Mouse (Mus musculus) hindbrain, embryonic 12.5 days (tissue): ENCODE measurements around the gene Dbi. TPM values are rescaled to one million over a fixed set of nuclear protein-coding genes. Genes with fewer than 3 reads are reported as not detected.
A peak's percentile ranks its signal among the peaks of the same experiment; 100 is the strongest.

ENCODE experiments used
- ATAC-seq: fragments of 200-750 bp; cut with Nextera tagmentation; 2 replicates; pipeline ENCODE4 v1.8.0; 2017; ENCODE audit warnings: moderate TSS enrichment; ENCODE audit not compliant: low FRiP score
- H3K27ac ChIP-seq: fragments of 300-500 bp; sonication (generic); 2 replicates; pipeline ENCODE4 v1.5.1; 2016; ENCODE audit warnings: mild to moderate bottlenecking
- H3K27me3 ChIP-seq: fragments of 300-500 bp; sonication (generic); 2 replicates; pipeline ENCODE4 v1.6.1; 2016; ENCODE audit warnings: mild to moderate bottlenecking
- H3K36me3 ChIP-seq: fragments of 300-500 bp; sonication (generic); 2 replicates; pipeline ENCODE4 v1.6.1; 2016; ENCODE audit warnings: mild to moderate bottlenecking
- H3K4me1 ChIP-seq: fragments of 300-500 bp; sonication (generic); 2 replicates; pipeline ENCODE4 v1.6.1; 2016
- H3K4me2 ChIP-seq: fragments of 300-500 bp; sonication (generic); replicated peaks from 2 replicates; pipeline ENCODE4 v1.6.1; 2016; ENCODE audit warnings: mild to moderate bottlenecking
- H3K4me3 ChIP-seq: fragments of 300-500 bp; sonication (generic); 2 replicates; pipeline ENCODE4 v1.5.1; 2016; ENCODE audit warnings: mild to moderate bottlenecking
- H3K9ac ChIP-seq: fragments of 300-500 bp; sonication (generic); 2 replicates; pipeline ENCODE4 v1.6.1; 2016; ENCODE audit warnings: mild to moderate bottlenecking, moderate library complexity
- H3K9me3 ChIP-seq: fragments of 300-500 bp; sonication (generic); replicated peaks from 2 replicates; pipeline ENCODE4 v1.6.1; 2016; ENCODE audit warnings: mild to moderate bottlenecking
- WGBS: fragments of 180-500 bp; shearing (Covaris S2); methylation state at CpG from one replicate; pipeline ENCODE4 v1.1.7; 2016; 5-methylcytosine and 5-hydroxymethylcytosine counted together
- polyA plus RNA-seq: library from polyadenylated mRNA; unstranded; fragments of >200 nt; fragmentation: Nextera tagmentation; extraction: Ambion mirVana; gene quantifications from 2 replicates; pipeline ENCODE4 v1.2.1, GENCODE M21; 2016

Gene Dbi
- polyA plus RNA-seq: 582 and 680 TPM in 2 replicates

DNA sequence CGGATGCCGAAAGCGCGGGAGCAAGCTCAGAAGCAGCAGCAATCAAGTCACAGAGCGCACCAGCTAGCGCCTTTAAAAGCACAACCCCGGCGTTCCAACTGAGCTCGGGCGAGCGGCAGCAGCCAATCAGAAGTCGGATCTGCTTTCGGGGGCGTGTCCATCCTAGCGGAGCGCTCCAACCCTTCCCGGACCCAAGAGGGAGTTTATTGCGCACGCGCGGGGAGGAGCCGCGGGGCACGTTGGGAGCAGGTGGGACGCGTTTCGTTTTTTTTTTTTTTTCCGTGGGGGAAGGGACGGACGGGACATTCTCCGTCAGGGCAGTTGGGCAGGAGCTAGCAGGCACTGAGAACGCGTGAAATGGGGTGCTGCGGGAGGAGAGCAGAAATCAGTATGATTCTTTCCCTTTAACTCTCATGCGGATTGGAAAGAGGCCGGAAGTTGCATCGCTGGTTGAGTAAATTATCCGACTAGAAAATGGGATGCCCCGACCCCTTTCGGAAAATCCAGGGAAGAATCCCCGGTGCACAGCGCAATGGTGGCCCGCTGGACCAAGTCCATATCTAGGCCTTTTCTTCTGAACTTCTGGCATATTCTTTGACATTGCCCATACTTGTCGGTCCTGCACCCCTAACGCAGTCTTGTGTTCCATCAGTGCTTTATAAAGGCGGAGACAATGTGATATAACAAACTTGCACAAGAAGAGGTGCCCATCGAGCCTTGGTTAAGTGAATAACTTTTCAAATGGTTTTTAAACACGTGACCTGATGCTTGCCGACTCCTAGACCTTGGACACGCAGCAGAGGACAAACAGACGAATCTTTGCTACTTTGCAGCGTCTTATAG is at the start of gene Dbi, which contains the start of gene 3110009E18Rik:
Dbi (minus strand) TSS at position 110 of the 843 bp plus-strand sequence.
3110009E18Rik (plus strand) TSS at position 219 of the 843 bp plus-strand sequence.
- Histone ChIP-seq H3K4me3 (peak within 1 kb of the TSS; percentile 64), H3K9me3 (no peaks in the 10 kb centered on the region), H3K9ac (peak within 1 kb of the TSS; percentile 74), H3K27ac (peak within 1 kb of the TSS; percentile 89), H3K4me1 (peaks cover 27% of the 10 kb centered on the region), H3K36me3 (peaks cover 7% of the 10 kb centered on the region), H3K27me3 (no peaks in the 10 kb centered on the region), H3K4me2 (peak within 1 kb of the TSS; percentile 82)
- 2% methylated on average over 52 of the region's 52 CpGs for WGBS
- peak; percentile 95 for ATAC-seq

- no peaks in the 10 kb centered on the region for H3K9me3 ChIP-seq
- no peaks in the 10 kb centered on the region for H3K36me3 ChIP-seq
- H3K27me3 ChIP-seq: no peaks in the 10 kb centered on the region
- no peaks in the 10 kb centered on the region for H3K4me1 ChIP-seq
- no peak overlapping the region for H3K4me2 ChIP-seq
- H3K27ac ChIP-seq: no peak overlapping the region
- no peak for ATAC-seq
- 82% methylated on average over 7 of the region's 7 CpGs for WGBS
- H3K4me3 ChIP-seq: no peak overlapping the region
- no peak overlapping the region for H3K9ac ChIP-seq
Measured at GRCm38 (mm10) chr1:120170307-120170706, 49.4 kb upstream of the Dbi start.

- no peaks in the 10 kb centered on the region for H3K4me1 ChIP-seq
- H3K4me3 ChIP-seq: no peak overlapping the region
- no peak for ATAC-seq
- H3K9me3 ChIP-seq: no peaks in the 10 kb centered on the region
- WGBS: 90% methylated on average over 7 of the region's 7 CpGs
- no peak overlapping the region for H3K27ac ChIP-seq
- H3K27me3 ChIP-seq: no peaks in the 10 kb centered on the region
- H3K36me3 ChIP-seq: no peaks in the 10 kb centered on the region
- H3K4me2 ChIP-seq: no peak overlapping the region
- no peak overlapping the region for H3K9ac ChIP-seq
Measured at GRCm38 (mm10) chr1:120168674-120169073, 47.8 kb upstream of the Dbi start.

DNA sequence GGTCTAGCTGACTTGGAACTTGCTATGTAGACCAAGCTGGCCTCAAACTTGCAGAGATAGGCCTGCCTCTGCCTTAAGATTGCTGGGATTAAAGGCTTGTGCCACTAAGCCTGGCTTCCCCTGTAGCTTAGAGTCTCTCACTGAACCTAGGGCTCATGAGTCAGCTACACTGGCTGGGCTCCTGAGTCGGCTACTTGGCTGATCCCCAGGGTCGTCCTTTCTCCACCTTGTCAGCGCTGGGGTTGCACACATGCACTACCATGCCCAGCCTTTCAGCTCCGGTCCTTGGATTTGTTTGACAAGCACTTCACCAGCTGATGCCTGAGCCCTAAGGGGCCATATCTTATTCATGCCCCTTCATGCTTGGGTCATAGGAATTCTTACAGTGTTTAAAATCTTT is 47.1 kb upstream of the Dbi start:
- WGBS: 68% methylated on average over 4 of the region's 4 CpGs
- no peaks in the 10 kb centered on the region for H3K9me3 ChIP-seq
- no peak overlapping the region for H3K4me3 ChIP-seq
- H3K9ac ChIP-seq: no peak overlapping the region
- H3K27ac ChIP-seq: no peak overlapping the region
- no peak overlapping the region for H3K4me2 ChIP-seq
- H3K27me3 ChIP-seq: no peaks in the 10 kb centered on the region
- no peak for ATAC-seq
- H3K4me1 ChIP-seq: no peaks in the 10 kb centered on the region
- no peaks in the 10 kb centered on the region for H3K36me3 ChIP-seq

DNA sequence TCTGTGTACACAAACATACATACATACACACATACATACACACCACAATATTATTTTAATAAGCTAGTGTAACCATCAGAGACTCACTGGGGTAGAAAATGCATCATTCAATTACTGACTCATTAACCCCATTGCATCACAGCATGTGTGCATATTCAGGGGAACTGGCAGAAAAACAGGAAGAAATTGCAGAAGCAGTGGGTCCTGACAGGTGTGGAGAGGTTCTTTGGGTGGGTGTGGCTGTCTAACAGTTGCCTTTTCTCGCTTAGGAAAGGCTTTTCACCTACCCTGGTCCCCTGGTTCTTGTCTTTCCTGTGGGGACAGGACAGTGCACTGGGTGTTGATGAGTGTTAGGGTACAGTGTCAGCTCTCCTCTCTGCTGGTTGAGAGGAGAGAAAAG is 41.7 kb upstream of the Dbi start:
- Histone ChIP-seq H3K4me1 (0 out of 2 replicates have a peak, but pooled peaks cover 2% of the 10 kb centered on the region), H3K9me3 (no peaks in the 10 kb centered on the region), H3K27ac (no peak overlapping the region), H3K36me3 (no peaks in the 10 kb centered on the region), H3K4me2 (no peak overlapping the region), H3K9ac (no peak overlapping the region), H3K4me3 (no peak overlapping the region), H3K27me3 (no peaks in the 10 kb centered on the region)
- 74% methylated on average over 1 of the region's 1 CpGs for WGBS
- no peak for ATAC-seq

DNA sequence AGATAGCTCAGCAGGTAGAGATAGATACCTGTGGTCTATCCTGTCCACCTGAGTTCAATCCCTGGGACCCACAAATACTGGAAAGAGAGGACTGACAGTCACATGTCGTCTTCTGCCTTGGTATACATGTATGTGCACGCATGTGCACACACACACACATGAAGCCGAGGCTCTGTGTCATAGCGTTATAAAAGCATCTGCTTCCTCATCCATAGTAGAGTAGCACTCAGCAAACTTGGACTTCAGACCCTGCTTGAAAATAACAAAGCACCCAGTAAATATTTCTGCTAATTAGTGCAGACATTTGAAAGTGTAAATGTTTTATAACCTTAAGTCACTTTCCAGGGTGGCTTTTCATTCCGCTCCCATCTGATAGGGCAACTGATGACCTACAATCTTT is 40.6 kb upstream of the Dbi start:
- no peaks in the 10 kb centered on the region for H3K27me3 ChIP-seq
- ATAC-seq: no peak
- no peak overlapping the region for H3K27ac ChIP-seq
- no peak overlapping the region for H3K4me3 ChIP-seq
- no peaks in the 10 kb centered on the region for H3K9me3 ChIP-seq
- 93% methylated on average over 5 of the region's 5 CpGs for WGBS
- H3K4me1 ChIP-seq: 0 out of 2 replicates have a peak, but pooled peaks cover 2% of the 10 kb centered on the region
- no peak overlapping the region for H3K4me2 ChIP-seq
- H3K9ac ChIP-seq: no peak overlapping the region
- H3K36me3 ChIP-seq: no peaks in the 10 kb centered on the region

DNA sequence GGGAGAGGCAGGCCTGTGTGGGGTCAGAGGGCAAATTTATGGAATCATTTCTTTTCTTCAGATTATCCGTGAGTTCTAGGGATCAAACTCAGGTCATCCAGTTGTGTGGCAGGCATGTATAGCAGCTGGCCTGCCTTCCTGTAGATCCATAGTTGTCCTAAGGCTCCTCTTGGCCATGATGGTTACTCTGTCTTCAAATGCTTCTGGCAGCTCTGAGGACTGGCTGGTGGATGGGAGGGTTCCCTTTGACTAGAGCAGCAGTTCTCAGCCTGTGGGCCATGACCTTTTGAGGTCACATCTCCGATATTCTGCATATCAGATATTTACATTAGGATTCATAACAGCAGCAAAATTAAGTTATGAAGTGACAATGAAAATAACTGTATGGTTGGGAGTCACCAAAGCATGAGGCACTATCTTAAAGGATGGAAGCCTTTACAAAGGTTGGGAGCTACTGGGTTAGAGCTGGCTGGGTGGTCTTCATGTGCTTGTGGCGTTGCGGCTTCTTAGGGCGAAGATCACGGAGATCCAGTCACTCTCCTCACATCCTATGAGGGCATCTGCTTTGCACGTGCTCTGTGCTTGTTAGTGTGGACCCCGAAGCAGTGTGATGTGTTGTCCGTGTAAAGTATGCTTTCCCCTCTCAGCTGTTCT is 37.7 kb upstream of the Dbi start:
- 88% methylated on average over 9 of the region's 9 CpGs for WGBS
- no peak for ATAC-seq
- H3K4me1 ChIP-seq: 0 out of 2 replicates have a peak, but pooled peaks cover 2% of the 10 kb centered on the region

DNA sequence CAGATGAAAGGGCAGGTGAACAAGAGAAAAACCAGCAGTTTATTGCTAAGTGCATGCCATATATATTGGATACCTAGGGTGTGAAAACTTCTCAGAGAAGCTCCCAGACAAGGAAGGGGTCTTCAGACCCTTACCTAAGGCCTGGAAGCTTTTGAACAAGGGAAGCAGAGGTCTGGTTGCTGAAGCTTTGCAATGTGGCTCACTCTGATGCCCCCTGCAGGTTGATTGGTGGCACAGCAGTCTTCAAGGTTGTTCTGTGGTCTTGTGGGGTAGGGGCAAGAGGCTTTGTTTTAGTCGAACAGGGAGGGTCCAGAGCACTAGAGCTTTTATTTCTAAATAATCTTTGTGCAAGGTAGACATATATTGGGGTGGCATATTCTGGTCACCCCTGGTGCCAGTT is 34.4 kb upstream of the Dbi start:
- 28% methylated on average over 1 of the region's 1 CpGs for WGBS
- no peak overlapping the region for H3K9ac ChIP-seq
- 0 out of 2 replicates have a peak, but pooled peaks cover 2% of the 10 kb centered on the region for H3K4me1 ChIP-seq
- H3K4me3 ChIP-seq: no peak overlapping the region
- no peaks in the 10 kb centered on the region for H3K9me3 ChIP-seq
- no peak; the same call in 1 of the 2 replicates for ATAC-seq
- no peak overlapping the region for H3K4me2 ChIP-seq
- no peaks in the 10 kb centered on the region for H3K36me3 ChIP-seq
- no peak overlapping the region for H3K27ac ChIP-seq
- no peaks in the 10 kb centered on the region for H3K27me3 ChIP-seq

More for the DNA sequence above, 37.7 kb upstream of the Dbi start:
- Histone ChIP-seq H3K4me3 (no peak overlapping the region), H3K27me3 (no peaks in the 10 kb centered on the region), H3K36me3 (no peaks in the 10 kb centered on the region), H3K9ac (no peak overlapping the region), H3K4me2 (no peak overlapping the region), H3K27ac (no peak overlapping the region), H3K9me3 (no peaks in the 10 kb centered on the region)

- no peaks in the 10 kb centered on the region for H3K36me3 ChIP-seq
Measured at GRCm38 (mm10) chr1:120154232-120154631, 33.4 kb upstream of the Dbi start.

DNA sequence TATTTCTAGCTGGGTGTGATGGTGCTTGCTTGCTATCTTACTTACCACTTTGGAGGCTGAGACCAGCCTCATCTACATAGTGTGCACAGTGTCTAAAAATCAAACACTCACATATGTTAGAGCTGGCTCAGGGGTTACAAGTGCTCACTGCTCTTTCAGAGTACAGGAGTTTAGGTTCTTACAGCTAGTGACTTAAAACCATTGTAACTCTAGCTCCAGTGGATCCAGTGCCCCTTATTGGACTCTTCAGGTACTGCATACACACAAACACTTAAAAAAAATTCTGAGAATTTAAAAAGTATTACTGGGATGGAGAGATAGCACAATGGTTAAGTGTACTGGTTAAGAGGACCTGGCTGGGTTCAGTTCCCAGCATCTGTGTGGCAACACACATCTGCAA is 26.1 kb upstream of the Dbi start:
- Histone ChIP-seq H3K27me3 (no peaks in the 10 kb centered on the region), H3K4me3 (no peak overlapping the region), H3K36me3 (no peaks in the 10 kb centered on the region), H3K4me2 (no peak overlapping the region), H3K4me1 (no peaks in the 10 kb centered on the region), H3K27ac (no peak overlapping the region), H3K9ac (no peak overlapping the region), H3K9me3 (no peaks in the 10 kb centered on the region)
- ATAC-seq: no peak

More at GRCm38 (mm10) chr1:120154232-120154631, 33.4 kb upstream of the Dbi start:
- Histone ChIP-seq H3K4me2 (no peak overlapping the region), H3K9ac (no peak overlapping the region), H3K4me1 (no peaks in the 10 kb centered on the region), H3K4me3 (no peak overlapping the region), H3K27me3 (no peaks in the 10 kb centered on the region), H3K9me3 (no peaks in the 10 kb centered on the region), H3K27ac (no peak overlapping the region)
- no peak for ATAC-seq

- Histone ChIP-seq H3K9me3 (no peaks in the 10 kb centered on the region), H3K4me2 (no peak overlapping the region), H3K4me3 (no peak overlapping the region), H3K36me3 (no peaks in the 10 kb centered on the region), H3K27me3 (no peaks in the 10 kb centered on the region), H3K4me1 (no peaks in the 10 kb centered on the region), H3K9ac (no peak overlapping the region), H3K27ac (no peak overlapping the region)
- ATAC-seq: no peak
- 81% methylated on average over 8 of the region's 8 CpGs for WGBS
Measured at GRCm38 (mm10) chr1:120145527-120146216, 24.8 kb upstream of the Dbi start.

- no peak for ATAC-seq
- Histone ChIP-seq H3K36me3 (no peaks in the 10 kb centered on the region), H3K27me3 (no peaks in the 10 kb centered on the region), H3K9ac (no peak overlapping the region), H3K9me3 (no peaks in the 10 kb centered on the region), H3K4me2 (no peak overlapping the region), H3K4me3 (no peak overlapping the region), H3K27ac (no peak overlapping the region), H3K4me1 (peaks cover 7% of the 10 kb centered on the region; the same call in 1 of the 2 replicates)
- 83% methylated on average over 5 of the region's 5 CpGs for WGBS
Measured at GRCm38 (mm10) chr1:120142551-120142950, 21.7 kb upstream of the Dbi start.
